Mouse (Mus musculus): ENCODE measurements at regions not wholly inside any gene's neighbourhood (a gene's known extent, or its start where the extent isn't known, plus 50 kb on each side); places are given as distances from the start of the nearest gene placed in this dataset.

DNA sequence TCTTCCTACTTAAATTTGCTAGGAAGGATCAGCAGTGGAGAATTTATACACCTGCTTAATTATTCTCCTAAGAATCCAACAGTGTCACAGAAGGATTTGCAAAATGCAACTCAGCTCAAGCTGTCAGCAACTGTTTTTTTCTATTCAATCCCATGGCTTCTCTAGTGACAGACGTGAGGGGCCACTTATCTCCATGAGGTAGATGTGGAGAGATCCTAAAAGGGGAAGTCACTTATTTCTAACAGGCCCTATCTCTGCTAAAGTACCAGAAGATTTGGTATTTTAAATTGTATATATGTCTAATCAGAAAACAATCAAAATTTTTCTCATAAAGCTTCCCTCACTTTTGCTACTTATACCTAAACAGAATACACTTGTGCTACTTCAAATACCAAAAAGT lies 479.6 kb upstream of the Gpc5 start:
- no peak overlapping the region for H3K27ac ChIP-seq (ENCODE audit: insufficient read depth, low read depth, low read length)

DNA sequence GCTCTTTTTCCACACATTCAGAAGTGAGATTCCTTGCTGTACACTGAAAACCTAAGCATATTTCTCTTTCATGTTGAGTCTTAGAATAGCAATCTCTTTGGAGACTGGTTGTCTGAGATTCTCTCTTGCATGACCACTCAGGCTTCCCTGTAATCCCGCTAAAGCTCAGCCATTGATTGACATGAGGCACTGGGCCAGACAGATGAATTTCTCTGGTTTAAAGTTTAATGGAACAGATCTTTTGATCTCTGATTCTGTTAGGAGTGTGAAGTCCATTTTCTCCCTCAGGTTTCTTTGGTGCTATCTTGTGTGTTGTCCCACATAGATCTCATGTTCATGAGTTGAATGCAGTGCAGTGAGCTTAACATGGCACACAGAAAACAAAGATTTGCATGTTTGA lies 435.4 kb upstream of the Gpc5 start:
- WGBS: 51% methylated on average over 1 of the region's 1 CpGs

More for the DNA sequence above, 479.6 kb upstream of the Gpc5 start:
- WGBS: 77% methylated on average over 1 of the region's 1 CpGs
- H3K4me3 ChIP-seq (ENCODE audit: insufficient read depth, low read depth, low read length): no peak overlapping the region
- no peak for TF ChIP-seq POLR2A (IDR thresholded peaks at IDR 0.05; ENCODE audit: insufficient read depth, low read depth, low read length)
- TF ChIP-seq CTCF (IDR thresholded peaks at IDR 0.05; ENCODE audit: insufficient read depth, low read depth, low read length): no peak
- H3K4me1 ChIP-seq (ENCODE audit: control insufficient read depth, insufficient read depth, low read length): no peaks in the 10 kb centered on the region

DNA sequence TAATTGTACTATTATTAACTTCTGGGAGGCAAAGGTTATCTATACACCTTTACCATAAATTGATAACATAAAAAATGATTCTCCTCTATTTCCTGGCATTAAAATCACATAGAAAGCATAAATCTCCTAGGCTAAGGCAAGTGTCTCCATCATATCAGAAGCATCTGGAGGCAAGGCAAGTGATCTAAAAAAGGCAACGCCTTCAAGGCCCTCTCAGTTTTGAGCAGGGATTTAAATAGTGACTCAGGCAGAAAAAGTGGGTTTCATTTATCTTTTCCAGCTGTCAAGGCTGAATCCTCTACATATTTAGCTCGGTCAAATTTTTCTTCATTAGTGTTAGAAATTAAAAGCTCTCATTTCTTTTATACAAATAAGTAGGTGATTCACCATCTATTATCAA lies 430.0 kb upstream of the Gpc5 start:
- Histone ChIP-seq H3K4me3 (ENCODE audit: insufficient read depth, low read depth, low read length) (no peak overlapping the region), H3K27ac (ENCODE audit: insufficient read depth, low read depth, low read length) (no peak overlapping the region), H3K4me1 (ENCODE audit: control insufficient read depth, insufficient read depth, low read length) (no peaks in the 10 kb centered on the region)
- no peak for TF ChIP-seq POLR2A (IDR thresholded peaks at IDR 0.05; ENCODE audit: insufficient read depth, low read depth, low read length)
- no peak for TF ChIP-seq CTCF (IDR thresholded peaks at IDR 0.05; ENCODE audit: insufficient read depth, low read depth, low read length)
- 76% methylated on average over 2 of the region's 2 CpGs for WGBS

More for the DNA sequence above, 435.4 kb upstream of the Gpc5 start:
- Histone ChIP-seq H3K27ac (ENCODE audit: insufficient read depth, low read depth, low read length) (no peak overlapping the region), H3K4me3 (ENCODE audit: insufficient read depth, low read depth, low read length) (no peak overlapping the region), H3K4me1 (ENCODE audit: control insufficient read depth, insufficient read depth, low read length) (no peaks in the 10 kb centered on the region)
- no peak for TF ChIP-seq CTCF (IDR thresholded peaks at IDR 0.05; ENCODE audit: insufficient read depth, low read depth, low read length)
- no peak for TF ChIP-seq POLR2A (IDR thresholded peaks at IDR 0.05; ENCODE audit: insufficient read depth, low read depth, low read length)

DNA sequence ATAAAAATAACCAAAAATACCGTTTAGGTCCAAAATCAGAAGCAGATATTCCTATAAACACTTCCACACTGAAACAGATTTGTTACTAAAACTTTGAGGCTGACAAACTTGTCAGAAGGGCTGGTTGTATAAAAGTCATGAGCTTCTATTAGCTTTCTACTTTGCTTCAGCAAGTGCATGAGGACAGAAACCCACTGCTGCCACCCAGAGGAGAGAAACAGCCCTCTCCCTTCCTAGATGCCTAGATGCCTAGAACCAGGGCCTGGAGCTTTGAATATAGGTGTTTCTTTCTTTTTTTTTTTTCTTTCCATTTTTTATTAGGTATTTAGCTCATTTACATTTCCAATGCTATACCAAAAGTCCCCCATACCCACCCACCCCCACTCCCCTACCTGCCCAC lies 406.9 kb upstream of the Gpc5 start:
- WGBS: 93% methylated on average over 1 of the region's 1 CpGs

DNA sequence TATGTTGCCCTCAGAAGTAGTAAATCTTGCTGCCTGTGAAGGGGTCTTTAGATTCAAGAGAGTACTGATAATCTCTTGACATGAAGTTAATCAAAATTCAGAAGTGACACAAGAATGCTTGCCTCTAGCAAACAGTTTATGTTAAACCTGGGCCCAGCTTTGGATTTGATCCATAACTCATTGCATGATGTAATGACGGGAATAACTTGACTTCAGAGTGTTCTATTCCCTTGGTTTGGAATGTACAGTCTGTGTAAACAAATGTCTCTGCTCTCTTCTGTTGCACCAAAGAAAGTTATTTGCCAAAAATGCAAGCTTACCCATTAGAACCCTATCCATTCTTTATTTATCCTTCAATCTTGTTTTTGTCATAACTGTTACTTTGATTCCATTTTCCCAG lies 397.1 kb upstream of the Gpc5 start:
- H3K4me1 ChIP-seq (ENCODE audit: control insufficient read depth, insufficient read depth, low read length): no peaks in the 10 kb centered on the region
- H3K4me3 ChIP-seq (ENCODE audit: insufficient read depth, low read depth, low read length): no peak overlapping the region
- 84% methylated on average over 1 of the region's 1 CpGs for WGBS
- TF ChIP-seq CTCF (IDR thresholded peaks at IDR 0.05; ENCODE audit: insufficient read depth, low read depth, low read length) (no peak), POLR2A (IDR thresholded peaks at IDR 0.05; ENCODE audit: insufficient read depth, low read depth, low read length) (no peak)
- H3K27ac ChIP-seq (ENCODE audit: insufficient read depth, low read depth, low read length): no peak overlapping the region

More for the DNA sequence above, 406.9 kb upstream of the Gpc5 start:
- Histone ChIP-seq H3K4me3 (ENCODE audit: insufficient read depth, low read depth, low read length) (no peak overlapping the region), H3K27ac (ENCODE audit: insufficient read depth, low read depth, low read length) (no peak overlapping the region), H3K4me1 (ENCODE audit: control insufficient read depth, insufficient read depth, low read length) (no peaks in the 10 kb centered on the region)
- TF ChIP-seq POLR2A (IDR thresholded peaks at IDR 0.05; ENCODE audit: insufficient read depth, low read depth, low read length) (no peak), CTCF (IDR thresholded peaks at IDR 0.05; ENCODE audit: insufficient read depth, low read depth, low read length) (no peak)

DNA sequence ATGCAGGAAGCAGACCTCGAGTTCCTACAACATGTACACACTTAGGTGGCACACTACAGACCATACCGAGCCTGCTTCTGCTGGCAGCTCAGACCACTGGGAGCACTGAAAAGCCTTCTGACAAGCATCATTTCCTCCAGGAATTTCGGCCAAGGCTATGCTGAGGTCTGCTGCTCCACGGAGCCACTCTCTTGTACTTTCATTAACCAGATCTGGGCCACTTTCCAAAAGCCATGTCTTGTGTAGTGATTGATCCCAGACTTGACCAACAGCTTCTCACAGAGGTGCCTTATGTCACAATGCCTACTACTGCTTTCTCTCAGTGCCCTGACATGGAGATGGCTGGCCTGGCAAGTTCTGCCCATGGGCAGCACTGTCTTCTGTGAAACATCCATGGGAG lies 394.5 kb upstream of the Gpc5 start:
- Histone ChIP-seq H3K27ac (ENCODE audit: insufficient read depth, low read depth, low read length) (no peak overlapping the region), H3K4me3 (ENCODE audit: insufficient read depth, low read depth, low read length) (no peak overlapping the region), H3K4me1 (ENCODE audit: control insufficient read depth, insufficient read depth, low read length) (no peaks in the 10 kb centered on the region)
- WGBS: 48% methylated on average over 4 of the region's 4 CpGs
- TF ChIP-seq POLR2A (IDR thresholded peaks at IDR 0.05; ENCODE audit: insufficient read depth, low read depth, low read length): no peak
- no peak for TF ChIP-seq CTCF (IDR thresholded peaks at IDR 0.05; ENCODE audit: insufficient read depth, low read depth, low read length)

DNA sequence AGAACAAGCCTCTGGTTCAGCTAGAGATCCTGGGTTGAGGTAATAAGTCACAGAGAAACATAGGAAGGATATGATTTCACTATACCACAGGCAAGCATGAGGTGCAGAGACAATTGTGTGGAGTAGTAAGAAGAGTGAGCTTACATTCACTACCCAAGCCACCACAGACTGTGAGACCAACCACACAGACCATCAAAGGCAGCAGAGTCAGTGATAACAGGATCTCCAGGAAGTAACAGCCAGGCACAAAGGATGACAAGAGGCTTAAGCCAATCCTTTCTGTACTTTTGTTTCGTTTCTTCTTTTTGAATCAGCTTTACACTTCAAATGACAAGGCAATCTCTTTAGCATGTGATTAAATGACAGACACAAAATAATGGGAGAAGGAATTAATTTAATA lies 368.9 kb upstream of the Gpc5 start:
- no peaks in the 10 kb centered on the region for H3K4me1 ChIP-seq (ENCODE audit: control insufficient read depth, insufficient read depth, low read length)
- H3K4me3 ChIP-seq (ENCODE audit: insufficient read depth, low read depth, low read length): no peak overlapping the region
- TF ChIP-seq POLR2A (IDR thresholded peaks at IDR 0.05; ENCODE audit: insufficient read depth, low read depth, low read length) (no peak), CTCF (IDR thresholded peaks at IDR 0.05; ENCODE audit: insufficient read depth, low read depth, low read length) (no peak)
- no peak overlapping the region for H3K27ac ChIP-seq (ENCODE audit: insufficient read depth, low read depth, low read length)
- WGBS: 53% methylated on average over 1 of the region's 1 CpGs

DNA sequence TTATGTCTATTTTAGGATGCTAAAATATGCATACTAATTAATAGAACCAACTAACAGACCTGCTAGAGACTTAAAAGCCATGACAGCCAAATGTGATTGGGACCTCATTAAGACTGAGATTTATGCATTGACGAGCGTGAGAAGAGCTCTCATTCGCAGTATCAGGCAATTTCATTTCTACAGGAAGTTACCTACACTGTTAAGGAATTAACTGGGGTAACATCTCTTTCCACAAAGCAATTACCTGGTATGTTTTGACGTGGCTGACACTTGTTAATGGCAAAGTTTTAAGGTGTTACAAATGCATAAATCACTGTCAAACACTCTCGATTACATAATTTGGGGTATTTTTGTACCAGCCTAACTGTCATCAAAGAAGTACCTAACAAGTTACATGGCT lies 324.7 kb upstream of the Gpc5 start:
- 79% methylated on average over 5 of the region's 5 CpGs for WGBS
- no peak overlapping the region for H3K27ac ChIP-seq (ENCODE audit: insufficient read depth, low read depth, low read length)
- no peak overlapping the region for H3K4me3 ChIP-seq (ENCODE audit: insufficient read depth, low read depth, low read length)
- no peak for TF ChIP-seq CTCF (IDR thresholded peaks at IDR 0.05; ENCODE audit: insufficient read depth, low read depth, low read length)
- no peak for TF ChIP-seq POLR2A (IDR thresholded peaks at IDR 0.05; ENCODE audit: insufficient read depth, low read depth, low read length)
- H3K4me1 ChIP-seq (ENCODE audit: control insufficient read depth, insufficient read depth, low read length): no peaks in the 10 kb centered on the region

DNA sequence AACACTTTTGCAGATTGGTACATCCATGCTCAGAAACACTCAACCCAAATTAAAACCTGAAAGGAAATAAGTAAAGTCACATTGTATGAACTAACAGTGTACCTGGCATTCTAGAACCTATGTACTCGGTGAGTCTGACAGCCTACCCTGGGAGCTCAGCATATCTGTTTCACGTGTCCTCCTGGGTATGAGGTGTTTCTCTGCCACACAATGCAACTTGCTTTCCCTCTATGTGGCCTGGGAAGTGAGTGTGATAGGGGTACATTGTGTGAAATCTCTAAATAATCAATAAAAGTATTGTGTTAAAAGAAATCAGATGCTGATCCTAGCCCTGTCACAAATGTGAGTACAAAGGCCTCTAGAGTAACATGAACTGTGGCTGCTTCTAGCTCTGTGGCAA lies 315.3 kb upstream of the Gpc5 start:
- TF ChIP-seq POLR2A (IDR thresholded peaks at IDR 0.05; ENCODE audit: insufficient read depth, low read depth, low read length) (no peak), CTCF (IDR thresholded peaks at IDR 0.05; ENCODE audit: insufficient read depth, low read depth, low read length) (no peak)
- Histone ChIP-seq H3K4me3 (ENCODE audit: insufficient read depth, low read depth, low read length) (no peak overlapping the region), H3K4me1 (ENCODE audit: control insufficient read depth, insufficient read depth, low read length) (no peaks in the 10 kb centered on the region), H3K27ac (ENCODE audit: insufficient read depth, low read depth, low read length) (no peak overlapping the region)
- 72% methylated on average over 2 of the region's 2 CpGs for WGBS

DNA sequence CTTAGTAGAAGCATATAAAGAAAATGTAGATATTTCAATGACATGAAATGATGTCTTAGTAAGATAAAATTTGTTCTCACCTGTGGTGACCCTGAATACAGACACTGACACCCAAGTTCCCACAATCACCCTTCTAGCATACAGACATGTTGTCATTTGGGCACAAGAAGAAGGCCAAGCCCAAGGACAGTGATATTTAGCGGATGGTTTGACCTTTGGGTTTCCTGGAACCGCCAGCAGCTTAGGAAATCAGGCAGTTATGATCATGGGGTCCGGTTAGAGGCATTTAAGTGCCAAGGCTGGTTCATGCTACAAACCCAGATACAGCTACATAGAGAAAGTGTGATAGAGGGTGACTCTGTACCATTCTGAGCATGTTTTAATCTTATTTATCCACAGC lies 310.2 kb upstream of the Gpc5 start:
- H3K4me3 ChIP-seq (ENCODE audit: insufficient read depth, low read depth, low read length): no peak overlapping the region
- no peaks in the 10 kb centered on the region for H3K4me1 ChIP-seq (ENCODE audit: control insufficient read depth, insufficient read depth, low read length)
- 96% methylated on average over 3 of the region's 3 CpGs for WGBS
- TF ChIP-seq POLR2A (IDR thresholded peaks at IDR 0.05; ENCODE audit: insufficient read depth, low read depth, low read length) (no peak), CTCF (IDR thresholded peaks at IDR 0.05; ENCODE audit: insufficient read depth, low read depth, low read length) (no peak)
- H3K27ac ChIP-seq (ENCODE audit: insufficient read depth, low read depth, low read length): no peak overlapping the region
